Mouse (Mus musculus): ENCODE results near the gene Cdc14b. TPM values are rescaled to one million over a fixed set of nuclear protein-coding genes. Genes with fewer than 3 reads are reported as not detected.
A peak's percentile ranks its signal among the peaks of the same experiment; 100 is the strongest.

The Cdc14b gene
- polyA plus RNA-seq, 1 experiment: 2.8 TPM

DNA sequence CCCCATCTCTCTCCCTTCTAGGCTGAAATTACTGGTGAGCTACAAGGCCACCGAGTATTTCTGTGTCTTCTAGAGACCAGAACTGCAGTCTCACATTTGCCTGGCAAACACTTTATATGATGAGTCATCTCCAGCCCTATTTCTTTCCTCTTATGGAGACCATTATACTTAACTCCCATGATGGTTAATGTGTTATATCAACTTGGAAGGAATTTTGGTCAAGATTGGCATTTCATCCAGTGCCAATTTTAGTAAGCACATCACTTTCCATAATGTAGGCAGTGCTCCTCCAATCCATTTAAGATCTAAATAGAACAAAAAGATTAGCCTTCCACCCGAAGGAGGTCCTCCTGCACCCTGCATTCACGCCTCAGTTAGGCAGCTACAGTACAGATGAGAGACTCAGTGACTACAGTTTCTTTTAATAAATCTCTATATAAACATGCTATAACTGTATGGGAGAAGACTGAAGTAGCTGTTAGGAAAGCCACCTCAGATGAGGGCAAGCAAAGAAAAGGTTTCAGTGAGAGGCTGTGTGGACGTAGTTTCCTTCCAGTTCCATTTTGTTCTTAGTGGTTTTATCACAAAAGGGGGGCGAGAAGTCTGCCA is 63.0 kb downstream of the Cdc14b start:
- Histone ChIP-seq H3K36me3 (ENCODE audit: control insufficient read depth, insufficient read depth, low read length) (peaks cover 18% of the 10 kb centered on the region), H3K27me3 (ENCODE audit: control insufficient read depth, insufficient read depth, low read length) (no peaks in the 10 kb centered on the region), H3K4me3 (ENCODE audit: low read depth, low read length) (no peak overlapping the region), H3K27ac (ENCODE audit: insufficient read depth, low read depth, low read length) (no peak overlapping the region), H3K4me1 (ENCODE audit: control insufficient read depth, insufficient read depth, insufficient read length, low read length) (no peaks in the 10 kb centered on the region)
- 79% methylated on average over 5 of the region's 5 CpGs for WGBS
- TF ChIP-seq POLR2A (IDR thresholded peaks at IDR 0.05; ENCODE audit: low read depth, low read length) (no peak), CTCF (IDR thresholded peaks at IDR 0.05; ENCODE audit: extremely low read depth, insufficient read length, insufficient replicate concordance, low read depth, low read length) (no peak)

DNA sequence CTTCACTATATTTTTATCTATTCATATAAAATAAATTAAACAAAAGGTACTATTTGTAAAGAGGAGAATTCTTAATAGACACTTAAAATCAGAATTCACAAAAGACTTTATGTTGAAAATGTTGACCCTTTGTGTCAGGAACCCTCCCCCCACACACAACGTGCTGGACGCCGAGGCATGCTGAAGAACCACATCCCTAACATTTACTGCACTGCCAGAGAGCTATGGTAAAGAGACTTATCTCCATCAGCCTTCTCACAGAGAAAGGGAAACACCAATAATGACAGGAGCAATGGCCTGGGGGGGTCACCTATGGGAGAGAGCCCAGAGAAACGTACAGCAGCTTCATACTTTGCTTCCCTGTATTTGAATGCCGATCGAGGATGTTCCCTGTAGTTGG is 66.9 kb downstream of the Cdc14b start:
- Histone ChIP-seq H3K4me3 (ENCODE audit: low read depth, low read length) (no peak overlapping the region), H3K27ac (ENCODE audit: insufficient read depth, low read depth, low read length) (no peak overlapping the region), H3K36me3 (ENCODE audit: control insufficient read depth, insufficient read depth, low read length) (peaks cover 8% of the 10 kb centered on the region; the same call in 1 of the 2 replicates), H3K27me3 (ENCODE audit: control insufficient read depth, insufficient read depth, low read length) (no peaks in the 10 kb centered on the region), H3K4me1 (ENCODE audit: control insufficient read depth, insufficient read depth, insufficient read length, low read length) (no peaks in the 10 kb centered on the region)
- 90% methylated on average over 6 of the region's 6 CpGs for WGBS
- TF ChIP-seq POLR2A (IDR thresholded peaks at IDR 0.05; ENCODE audit: low read depth, low read length): no peak
- no peak for TF ChIP-seq CTCF (IDR thresholded peaks at IDR 0.05; ENCODE audit: extremely low read depth, insufficient read length, insufficient replicate concordance, low read depth, low read length)

DNA sequence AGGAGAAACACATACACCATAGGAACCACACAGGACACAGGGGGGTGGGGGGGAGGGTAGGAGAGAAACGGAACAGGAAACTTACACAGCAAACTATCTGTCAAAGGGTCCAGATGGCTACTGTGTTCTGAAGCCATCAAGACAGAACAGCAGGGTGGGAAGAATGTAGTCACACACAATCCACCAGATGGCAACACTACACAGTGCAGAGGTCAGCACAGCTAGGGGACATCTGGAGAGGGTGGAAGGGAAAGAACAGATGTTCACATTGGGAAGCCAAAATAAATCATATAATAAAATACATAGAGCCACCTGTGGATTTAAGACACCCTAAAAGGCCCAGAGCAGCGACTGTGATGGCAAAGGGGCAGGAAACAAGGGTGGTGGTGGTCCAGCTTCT is 69.9 kb downstream of the Cdc14b start:
- no peaks in the 10 kb centered on the region for H3K27me3 ChIP-seq (ENCODE audit: control insufficient read depth, insufficient read depth, low read length)
- no peak overlapping the region for H3K27ac ChIP-seq (ENCODE audit: insufficient read depth, low read depth, low read length)
- H3K4me3 ChIP-seq (ENCODE audit: low read depth, low read length): no peak overlapping the region
- 58% methylated on average over 2 of the region's 2 CpGs for WGBS
- peaks cover 9% of the 10 kb centered on the region for H3K36me3 ChIP-seq (ENCODE audit: control insufficient read depth, insufficient read depth, low read length)
- H3K4me1 ChIP-seq (ENCODE audit: control insufficient read depth, insufficient read depth, insufficient read length, low read length): no peaks in the 10 kb centered on the region
- peak; percentile 20; the same call in 1 of the 2 replicates for TF ChIP-seq CTCF (IDR thresholded peaks at IDR 0.05; ENCODE audit: extremely low read depth, insufficient read length, insufficient replicate concordance, low read depth, low read length)
- no peak for TF ChIP-seq POLR2A (IDR thresholded peaks at IDR 0.05; ENCODE audit: low read depth, low read length)

DNA sequence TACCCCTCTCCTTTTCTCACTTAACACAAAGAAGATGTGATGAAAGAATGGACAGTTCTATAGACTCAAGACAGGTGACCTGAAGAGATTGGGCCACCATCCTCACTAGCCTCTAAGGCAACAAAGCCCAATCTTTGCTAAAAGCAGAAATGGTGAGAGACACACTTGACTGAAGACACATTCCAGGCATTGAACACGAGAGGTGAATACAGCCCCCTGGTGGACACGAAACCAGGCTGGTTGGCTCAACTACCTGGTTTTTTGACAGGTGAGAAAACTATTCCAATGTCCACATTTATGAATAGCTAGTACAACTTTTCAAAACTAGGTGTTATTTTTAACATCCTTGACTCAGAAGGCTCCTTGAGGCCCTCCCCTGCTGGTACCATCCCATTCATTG is 70.4 kb downstream of the Cdc14b start:
- H3K27ac ChIP-seq (ENCODE audit: insufficient read depth, low read depth, low read length): no peak overlapping the region
- H3K27me3 ChIP-seq (ENCODE audit: control insufficient read depth, insufficient read depth, low read length): no peaks in the 10 kb centered on the region
- no peaks in the 10 kb centered on the region for H3K4me1 ChIP-seq (ENCODE audit: control insufficient read depth, insufficient read depth, insufficient read length, low read length)
- H3K36me3 ChIP-seq (ENCODE audit: control insufficient read depth, insufficient read depth, low read length): peaks cover 7% of the 10 kb centered on the region
- WGBS: 60% methylated on average over 2 of the region's 2 CpGs
- TF ChIP-seq POLR2A (IDR thresholded peaks at IDR 0.05; ENCODE audit: low read depth, low read length) (no peak), CTCF (IDR thresholded peaks at IDR 0.05; ENCODE audit: extremely low read depth, insufficient read length, insufficient replicate concordance, low read depth, low read length) (peak; percentile 25; the same call in 1 of the 2 replicates)
- no peak overlapping the region for H3K4me3 ChIP-seq (ENCODE audit: low read depth, low read length)

DNA sequence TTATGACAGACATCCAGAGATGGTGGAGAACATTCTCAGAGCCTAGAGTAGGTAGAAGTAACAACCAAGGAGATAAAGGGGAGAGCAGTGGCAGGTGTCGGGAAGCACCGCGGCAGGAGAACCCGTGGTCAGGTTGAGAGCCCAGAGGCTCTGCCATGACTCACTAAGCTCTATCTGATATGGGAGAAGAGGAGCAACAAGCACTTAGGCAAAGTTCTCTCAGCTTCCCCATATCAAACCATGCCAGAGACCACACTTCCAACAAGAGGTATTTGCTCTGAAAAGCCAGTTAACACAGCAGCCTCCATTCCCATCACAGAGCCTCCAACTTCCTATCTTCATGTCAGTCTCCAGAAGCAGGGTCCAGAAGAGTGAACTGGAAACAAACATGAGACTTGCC is 74.2 kb downstream of the Cdc14b start:
- no peaks in the 10 kb centered on the region for H3K4me1 ChIP-seq (ENCODE audit: control insufficient read depth, insufficient read depth, insufficient read length, low read length)
- no peaks in the 10 kb centered on the region for H3K27me3 ChIP-seq (ENCODE audit: control insufficient read depth, insufficient read depth, low read length)
- no peak overlapping the region for H3K27ac ChIP-seq (ENCODE audit: insufficient read depth, low read depth, low read length)
- no peak overlapping the region for H3K4me3 ChIP-seq (ENCODE audit: low read depth, low read length)
- H3K36me3 ChIP-seq (ENCODE audit: control insufficient read depth, insufficient read depth, low read length): peaks cover 5% of the 10 kb centered on the region
- TF ChIP-seq POLR2A (IDR thresholded peaks at IDR 0.05; ENCODE audit: low read depth, low read length) (no peak), CTCF (IDR thresholded peaks at IDR 0.05; ENCODE audit: extremely low read depth, insufficient read length, insufficient replicate concordance, low read depth, low read length) (no peak)
- 89% methylated on average over 4 of the region's 4 CpGs for WGBS

DNA sequence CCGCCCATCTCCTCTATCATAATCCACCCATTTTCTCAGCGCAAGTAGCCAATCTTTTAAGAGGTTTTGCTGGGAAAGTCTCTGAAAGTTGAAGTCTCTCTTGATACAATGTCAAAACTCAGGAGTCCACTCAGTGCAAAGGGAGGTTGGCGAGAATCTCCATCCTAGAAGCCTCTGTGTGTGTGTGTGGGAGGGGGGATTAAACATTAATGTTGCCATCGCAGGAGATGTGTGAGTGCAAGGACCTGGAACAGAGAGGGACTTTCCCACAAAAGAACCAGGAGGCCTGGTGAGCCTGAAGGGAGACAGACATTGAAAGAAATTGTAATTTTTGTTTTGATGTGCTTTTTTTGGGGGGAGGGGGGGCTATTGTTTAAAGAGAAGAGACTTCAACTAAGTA is 76.8 kb downstream of the Cdc14b start:
- no peaks in the 10 kb centered on the region for H3K27me3 ChIP-seq (ENCODE audit: control insufficient read depth, insufficient read depth, low read length)
- WGBS: 89% methylated on average over 4 of the region's 4 CpGs
- no peaks in the 10 kb centered on the region for H3K4me1 ChIP-seq (ENCODE audit: control insufficient read depth, insufficient read depth, insufficient read length, low read length)
- peaks cover 7% of the 10 kb centered on the region for H3K36me3 ChIP-seq (ENCODE audit: control insufficient read depth, insufficient read depth, low read length)
- H3K27ac ChIP-seq (ENCODE audit: insufficient read depth, low read depth, low read length): no peak overlapping the region
- TF ChIP-seq POLR2A (IDR thresholded peaks at IDR 0.05; ENCODE audit: low read depth, low read length) (no peak), CTCF (IDR thresholded peaks at IDR 0.05; ENCODE audit: extremely low read depth, insufficient read length, insufficient replicate concordance, low read depth, low read length) (no peak)
- H3K4me3 ChIP-seq (ENCODE audit: low read depth, low read length): no peak overlapping the region

DNA sequence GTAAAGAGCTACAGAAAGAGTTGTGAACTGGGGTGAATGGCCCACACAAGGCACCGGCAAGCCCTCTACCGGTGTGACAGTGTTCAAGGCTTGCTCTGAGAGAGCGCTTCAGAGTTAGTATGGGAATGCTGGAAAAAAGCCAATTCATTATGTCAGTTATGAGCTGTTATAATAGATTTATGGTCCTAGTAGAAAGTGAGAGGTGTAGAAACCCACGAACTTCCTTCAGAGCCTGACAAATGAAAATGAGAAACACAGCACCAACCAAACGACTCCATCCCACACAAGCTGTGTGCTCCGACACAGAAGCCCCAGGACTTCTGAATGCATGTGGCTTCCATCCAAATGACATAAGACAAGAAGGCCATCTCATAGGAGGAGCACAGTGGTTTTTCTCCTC is 77.2 kb downstream of the Cdc14b start:
- Histone ChIP-seq H3K4me1 (ENCODE audit: control insufficient read depth, insufficient read depth, insufficient read length, low read length) (no peaks in the 10 kb centered on the region), H3K27me3 (ENCODE audit: control insufficient read depth, insufficient read depth, low read length) (no peaks in the 10 kb centered on the region), H3K27ac (ENCODE audit: insufficient read depth, low read depth, low read length) (no peak overlapping the region), H3K36me3 (ENCODE audit: control insufficient read depth, insufficient read depth, low read length) (peaks cover 7% of the 10 kb centered on the region), H3K4me3 (ENCODE audit: low read depth, low read length) (no peak overlapping the region)
- TF ChIP-seq POLR2A (IDR thresholded peaks at IDR 0.05; ENCODE audit: low read depth, low read length): no peak
- no peak for TF ChIP-seq CTCF (IDR thresholded peaks at IDR 0.05; ENCODE audit: extremely low read depth, insufficient read length, insufficient replicate concordance, low read depth, low read length)
- 51% methylated on average over 6 of the region's 6 CpGs for WGBS
